Mouse (Mus musculus) ES-Bruce4 (cell line): ENCODE results near the gene Usf2. TPM values are rescaled to one million over a fixed set of nuclear protein-coding genes. Genes with fewer than 3 reads are reported as not detected.
"Not testable (repeated sequence)": the region's sequence is repeated elsewhere in the genome, so short reads cannot be mapped to it uniquely, and the experiment has no call there.

Source experiments
- H3K27ac ChIP-seq: 2 replicates; pipeline ENCODE4 v1.5.1; 2012; ENCODE audit warnings: low read length, inconsistent platforms; ENCODE audit not compliant: insufficient read depth
- H3K27me3 ChIP-seq: 2 replicates; pipeline ENCODE4 v1.6.1; 2012; ENCODE audit warnings: mild to moderate bottlenecking, low read length, inconsistent platforms; ENCODE audit not compliant: control insufficient read depth, poor library complexity, insufficient read depth, severe bottlenecking
- H3K36me3 ChIP-seq: 2 replicates; pipeline ENCODE4 v1.6.1; 2012; ENCODE audit warnings: inconsistent platforms, mild to moderate bottlenecking, low read length, moderate library complexity; ENCODE audit not compliant: control insufficient read depth, poor library complexity, insufficient read depth, severe bottlenecking
- H3K4me1 ChIP-seq: one replicate; pipeline ENCODE4 v1.8.1; 2011; ENCODE audit warnings: low read length; ENCODE audit not compliant: control insufficient read depth, insufficient read depth
- H3K4me3 ChIP-seq: 2 replicates; pipeline ENCODE4 v1.5.1; 2011; ENCODE audit warnings: low read depth, mild to moderate bottlenecking, low read length
- H3K9ac ChIP-seq: 2 replicates; pipeline ENCODE4 v1.6.1; 2012; ENCODE audit warnings: low read depth, mild to moderate bottlenecking, inconsistent platforms; ENCODE audit not compliant: poor library complexity, severe bottlenecking
- H3K9me3 ChIP-seq: replicated peaks from 2 replicates; pipeline ENCODE4 v1.6.1; 2012; ENCODE audit warnings: mild to moderate bottlenecking, low read length, inconsistent platforms; ENCODE audit not compliant: control insufficient read depth, poor library complexity, insufficient read depth, severe bottlenecking
- CTCF ChIP-seq: IDR thresholded peaks from one replicate; pipeline ENCODE4 v1.8.1; 2011; ENCODE audit warnings: low read depth, low read length
- EP300 ChIP-seq: IDR thresholded peaks from 2 replicates; pipeline ENCODE4 v1.6.1; 2011; ENCODE audit warnings: low read depth, low read length; ENCODE audit not compliant: insufficient read depth
- POLR2A ChIP-seq: IDR thresholded peaks from one replicate; pipeline ENCODE4 v1.8.1; 2011; ENCODE audit warnings: low read length; ENCODE audit not compliant: insufficient read depth
- polyA plus RNA-seq: library from polyadenylated mRNA; stranded (reverse); fragments of >200 nt; gene quantifications from 2 replicates; pipeline ENCODE4 v1.2.4, GENCODE M21; 2011; ENCODE audit warnings: low read depth; ENCODE audit not compliant: missing spikeins, insufficient read depth, insufficient read length

Usf2 gene
- polyA plus RNA-seq, 1 experiment, result 71.4 TPM

DNA sequence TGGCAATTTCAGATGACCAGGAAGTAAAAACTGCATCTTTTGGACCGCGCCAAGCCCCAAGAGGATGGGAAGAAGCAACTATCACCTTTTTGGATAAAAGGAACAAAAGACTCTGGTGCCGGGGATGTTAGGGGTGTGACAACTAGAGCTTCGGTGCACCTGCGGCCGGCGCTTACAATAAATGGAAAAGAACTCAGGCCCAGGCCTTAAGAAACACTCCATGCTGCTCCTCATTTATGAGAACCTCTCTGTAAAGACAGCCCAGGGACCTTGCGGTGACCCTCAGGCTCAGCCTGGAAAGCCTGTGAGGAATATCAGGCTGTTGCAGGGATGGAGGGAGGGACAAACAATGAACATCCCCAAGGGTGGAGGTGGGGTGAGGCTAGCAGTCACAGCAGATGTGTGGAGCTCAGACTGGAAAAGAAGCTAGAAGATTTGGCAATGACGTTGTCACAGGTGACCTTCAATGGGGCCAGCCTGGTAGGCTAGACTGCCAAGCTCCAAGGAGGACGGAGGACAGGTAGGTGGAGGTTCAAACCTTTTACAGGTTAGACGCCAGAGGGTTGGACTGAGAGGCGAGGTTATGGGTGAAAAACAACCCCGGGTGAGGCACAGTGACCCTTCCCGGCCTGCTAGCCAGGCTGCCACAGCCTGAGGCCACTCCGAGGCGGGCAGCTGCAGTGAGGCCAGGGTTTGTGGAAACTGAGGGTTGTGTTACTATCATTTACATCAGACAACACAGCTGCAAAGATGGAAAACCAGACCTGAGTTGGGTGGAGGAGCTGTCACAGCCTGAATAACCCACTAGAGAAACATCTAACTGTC lies 4.0 kb downstream of the Usf2 start:
- H3K36me3 ChIP-seq, result peaks cover 18% of the 10 kb centered on the region
- no peak overlapping the region for H3K27ac ChIP-seq
- no peak for TF ChIP-seq EP300
- TF ChIP-seq CTCF, result no peak
- no peak for TF ChIP-seq POLR2A

DNA sequence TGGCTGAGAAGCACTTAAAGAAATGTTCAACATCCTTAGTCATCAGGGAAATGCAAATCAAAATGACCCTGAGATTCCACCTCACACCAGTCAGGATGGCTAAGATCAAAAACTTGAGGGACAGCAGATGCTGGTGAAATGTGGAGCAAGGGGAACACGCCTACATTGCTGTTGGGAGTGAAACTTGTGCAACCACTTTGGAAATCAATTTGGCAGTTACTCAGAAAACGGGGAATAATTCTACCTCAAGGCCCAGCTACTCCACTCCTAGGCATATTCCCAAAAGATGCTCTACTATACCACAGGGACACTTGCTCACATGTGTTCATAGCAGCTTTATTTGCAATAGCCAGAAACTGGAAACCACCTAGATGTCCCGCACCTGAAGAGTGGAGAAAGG lies 6.7 kb downstream of the Usf2 start:
- H3K9me3 ChIP-seq, H3K27me3 ChIP-seq, H3K27ac ChIP-seq, H3K4me3 ChIP-seq, H3K4me1 ChIP-seq, H3K9ac ChIP-seq: not testable (repeated sequence)
- peaks cover 18% of the 10 kb centered on the region for H3K36me3 ChIP-seq

More for the DNA sequence above, 4.0 kb downstream of the Usf2 start:
- Histone ChIP-seq H3K4me3 (no peak overlapping the region), H3K9me3 (no peaks in the 10 kb centered on the region), H3K27me3 (no peaks in the 10 kb centered on the region), H3K9ac (no peak overlapping the region), H3K4me1 (no peaks in the 10 kb centered on the region)

DNA sequence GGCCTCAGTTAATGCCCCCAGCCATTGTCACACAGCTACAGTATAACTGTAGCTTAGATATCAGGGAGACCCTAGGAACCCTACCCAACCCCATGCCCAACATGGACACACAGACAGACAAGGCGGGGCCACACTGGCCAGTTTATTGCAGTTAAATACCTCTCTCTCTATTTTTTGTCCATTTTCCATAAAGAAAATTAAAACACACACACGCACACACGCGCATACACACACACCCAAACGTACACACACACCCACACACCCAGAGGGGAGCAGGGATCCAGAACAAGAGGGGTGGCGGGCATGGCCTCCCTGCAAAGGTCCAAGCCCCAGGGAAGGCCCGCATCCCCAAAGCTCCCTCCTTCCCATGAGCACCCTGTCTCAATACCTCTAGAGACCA lies 10.7 kb downstream of the Usf2 start:
- Histone ChIP-seq H3K9me3 (no peaks in the 10 kb centered on the region), H3K27ac (no peak overlapping the region), H3K4me1 (no peaks in the 10 kb centered on the region), H3K9ac (no peak overlapping the region), H3K36me3 (peaks cover 6% of the 10 kb centered on the region), H3K27me3 (no peaks in the 10 kb centered on the region), H3K4me3 (no peak overlapping the region)
- no peak for TF ChIP-seq POLR2A
- no peak for TF ChIP-seq EP300
- TF ChIP-seq CTCF, result no peak

DNA sequence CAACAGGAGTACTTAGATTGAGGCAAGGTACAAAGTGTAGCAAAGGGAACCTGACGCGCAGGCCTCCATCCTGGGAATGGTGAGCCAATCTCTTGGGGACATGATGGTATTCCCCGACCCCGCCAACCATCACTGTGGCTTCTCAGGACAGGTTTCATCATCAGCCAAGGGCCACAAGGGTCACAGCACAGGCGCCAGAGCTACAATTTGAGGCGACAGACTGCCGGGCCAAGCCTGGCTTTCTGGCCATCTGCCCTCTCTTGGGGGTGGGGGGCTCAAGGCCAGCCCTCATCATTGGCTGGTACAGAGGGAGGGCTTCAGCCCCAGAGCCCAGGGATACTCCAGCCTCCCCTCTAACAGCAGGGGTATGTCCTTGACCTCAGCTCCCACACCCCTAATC lies 11.1 kb downstream of the Usf2 start:
- not testable (repeated sequence) for H3K27me3 ChIP-seq, H3K4me1 ChIP-seq, H3K27ac ChIP-seq

DNA sequence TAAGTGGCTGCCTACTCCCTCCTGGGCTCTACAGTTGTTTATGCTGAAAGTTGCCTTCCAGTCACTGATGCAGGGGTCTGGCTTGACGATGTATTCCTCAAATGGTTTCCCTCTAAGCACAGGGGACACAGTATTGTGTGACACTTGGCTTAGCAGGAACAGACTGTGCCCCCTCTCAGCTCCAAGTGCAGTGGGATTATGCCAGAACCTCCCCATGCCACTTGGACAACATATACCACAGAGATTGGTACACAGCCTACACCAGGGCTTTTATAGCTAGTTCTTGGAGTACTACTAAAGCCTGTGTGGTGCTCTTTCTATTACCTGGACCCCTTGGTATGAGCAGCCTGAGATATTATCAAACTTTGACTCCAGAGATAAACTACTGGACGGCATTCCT lies 11.9 kb downstream of the Usf2 start:
- H3K4me1 ChIP-seq, H3K9ac ChIP-seq, H3K9me3 ChIP-seq, H3K36me3 ChIP-seq, H3K4me3 ChIP-seq, H3K27ac ChIP-seq, H3K27me3 ChIP-seq: not testable (repeated sequence)

More for the DNA sequence above, 11.1 kb downstream of the Usf2 start:
- not testable (repeated sequence) for H3K9ac ChIP-seq, H3K9me3 ChIP-seq, H3K36me3 ChIP-seq, H3K4me3 ChIP-seq

DNA sequence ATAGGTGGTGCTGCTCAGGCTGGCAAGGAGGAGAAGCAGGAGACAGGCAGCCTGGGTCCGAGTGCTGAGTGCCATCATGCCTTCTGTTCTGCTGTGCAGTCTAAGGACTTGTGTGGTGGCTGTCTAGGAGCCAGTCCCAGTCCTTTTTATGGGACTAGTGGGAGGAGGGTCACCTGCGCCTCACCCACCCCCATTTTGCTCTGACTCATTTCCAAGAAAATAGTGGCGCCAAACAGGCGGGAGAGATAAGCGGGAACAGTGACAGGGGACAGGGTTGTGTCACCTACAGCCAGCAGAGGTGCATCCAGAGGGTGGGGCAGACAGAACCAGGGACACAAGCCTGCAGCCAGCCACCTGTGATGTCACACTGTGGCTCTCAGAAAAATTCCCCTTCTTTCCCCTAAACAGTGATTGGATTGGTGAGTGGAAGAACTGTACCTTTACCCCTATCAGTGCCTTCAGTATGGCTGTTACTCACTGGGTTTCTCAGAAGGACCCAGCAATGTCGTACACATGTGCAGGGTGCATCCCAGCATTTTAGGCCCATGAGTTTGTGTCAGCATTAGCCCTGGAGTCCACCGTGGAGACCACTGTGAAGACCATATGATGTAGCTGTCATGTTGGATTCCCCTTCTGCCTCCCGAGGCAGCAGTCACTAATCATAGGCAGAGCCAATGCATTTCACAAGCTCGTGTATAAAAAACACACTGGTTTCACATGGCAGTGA lies 12.5 kb downstream of the Usf2 start, which contains the start of gene Hamp:
TSS of gene Hamp (minus strand) at position 124 of the 727 bp plus-strand sequence.
- Histone ChIP-seq H3K9me3 (no peaks in the 10 kb centered on the region), H3K36me3 (peaks cover 2% of the 10 kb centered on the region), H3K9ac (no peak within 1 kb of the TSS), H3K4me3 (no peak within 1 kb of the TSS), H3K4me1 (no peaks in the 10 kb centered on the region), H3K27ac (no peak within 1 kb of the TSS), H3K27me3 (no peaks in the 10 kb centered on the region)
- TF ChIP-seq POLR2A (no peak), CTCF (no peak), EP300 (no peak)

DNA sequence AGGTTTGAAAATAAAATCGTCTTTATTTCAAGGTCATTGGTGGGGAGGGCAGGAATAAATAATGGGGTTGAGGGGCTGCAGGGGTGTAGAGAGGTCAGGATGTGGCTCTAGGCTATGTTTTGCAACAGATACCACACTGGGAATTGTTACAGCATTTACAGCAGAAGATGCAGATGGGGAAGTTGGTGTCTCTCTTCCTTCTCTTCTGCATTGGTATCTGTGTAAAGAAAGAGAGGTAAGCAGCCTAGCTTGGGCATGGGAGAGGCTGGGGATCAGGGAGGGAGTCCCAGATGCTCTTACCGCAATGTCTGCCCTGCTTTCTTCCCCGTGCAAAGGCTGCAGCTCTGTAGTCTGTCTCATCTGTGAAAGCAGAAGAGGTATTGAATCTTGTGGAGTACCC lies 14.2 kb downstream of the Usf2 start:
- not testable (repeated sequence) for H3K27ac ChIP-seq, H3K9me3 ChIP-seq, H3K4me3 ChIP-seq, H3K27me3 ChIP-seq, H3K4me1 ChIP-seq, H3K36me3 ChIP-seq, H3K9ac ChIP-seq

DNA sequence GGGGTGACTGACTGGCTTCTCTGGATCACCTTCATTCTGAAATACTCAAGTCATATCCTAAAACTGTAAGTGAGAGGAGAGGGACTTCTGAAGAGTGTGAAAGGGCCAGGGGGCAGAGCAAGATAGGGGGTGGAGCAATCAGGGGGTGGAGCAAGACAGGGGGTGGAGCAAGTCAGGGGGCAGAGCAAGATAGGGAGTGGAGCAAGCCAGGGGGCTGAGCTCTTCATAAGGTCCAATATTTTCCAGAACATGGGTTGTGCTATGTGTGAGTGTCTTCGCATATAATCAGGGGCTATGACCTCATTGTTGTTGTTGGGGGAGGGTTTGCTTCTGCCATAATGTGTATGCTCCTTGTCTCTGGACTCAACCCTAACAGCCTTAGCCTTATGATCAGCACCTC lies 16.5 kb downstream of the Usf2 start:
- not testable (repeated sequence) for H3K27ac ChIP-seq, H3K36me3 ChIP-seq, H3K4me1 ChIP-seq, H3K9me3 ChIP-seq, H3K9ac ChIP-seq, H3K4me3 ChIP-seq, H3K27me3 ChIP-seq

DNA sequence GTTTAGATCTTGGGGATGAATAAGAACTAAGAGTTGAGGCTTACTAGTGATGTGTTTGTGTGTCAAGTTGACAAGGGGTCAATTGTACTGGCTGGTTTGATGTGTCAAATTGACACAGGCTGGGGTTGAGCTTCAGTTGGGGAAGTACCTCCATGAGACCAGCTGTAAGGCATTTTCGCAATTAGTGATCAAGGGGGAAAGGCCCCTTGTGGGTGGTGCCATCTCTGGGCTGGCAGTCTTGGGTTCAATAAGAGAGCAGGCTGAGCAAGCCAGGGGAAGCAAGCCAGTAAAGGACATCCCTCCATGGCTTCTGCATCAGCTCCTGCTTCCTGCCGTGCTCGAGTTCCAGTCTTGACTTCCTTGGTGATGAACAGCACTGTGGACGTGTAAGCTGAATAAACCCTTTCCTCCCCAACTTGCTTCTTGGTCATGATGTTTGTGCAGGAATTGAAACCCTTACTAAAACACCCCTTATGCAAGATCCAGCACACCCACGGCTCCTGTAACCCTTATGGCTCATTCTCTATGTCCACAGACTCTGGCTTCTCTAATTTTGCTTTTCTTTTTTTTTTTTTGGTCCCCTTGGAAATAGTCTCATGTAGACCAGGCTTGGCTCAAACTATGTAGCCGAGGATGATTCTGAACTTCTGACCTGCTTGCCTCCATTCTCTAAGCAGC lies 21.0 kb downstream of the Usf2 start:
- H3K4me3 ChIP-seq, H3K27ac ChIP-seq, H3K9ac ChIP-seq, H3K27me3 ChIP-seq, H3K36me3 ChIP-seq, H3K9me3 ChIP-seq, H3K4me1 ChIP-seq: not testable (repeated sequence)
